Mouse (Mus musculus) intestine, embryonic 14.5 days (tissue): ENCODE results near the gene Gabpa. TPM values are rescaled to one million over a fixed set of nuclear protein-coding genes. Genes with fewer than 3 reads are reported as not detected.

ENCODE experiments used
- ATAC-seq: fragments of 200-750 bp; cut with Nextera tagmentation; replicated peaks from 2 replicates; pipeline ENCODE4 v1.8.0; 2017; ENCODE audit warnings: low read depth, moderate number of reproducible peaks, moderate TSS enrichment, moderate library complexity; ENCODE audit not compliant: low FRiP score, low TSS enrichment
- DNase-seq: peaks from one replicate; pipeline ENCODE4 v3.0.0-alpha.2; 2018; ENCODE audit warnings: low spot score
- H3K27ac ChIP-seq: fragments of 300-500 bp; sonication (generic); 2 replicates; pipeline ENCODE4 v1.5.1; 2014; ENCODE audit warnings: low read depth, mild to moderate bottlenecking, control low read depth
- H3K27me3 ChIP-seq: fragments of 300-500 bp; sonication (generic); replicated peaks from 2 replicates; pipeline ENCODE4 v1.6.1; 2014; ENCODE audit warnings: low read length, control low read depth; ENCODE audit not compliant: control insufficient read depth, insufficient read depth
- H3K36me3 ChIP-seq: fragments of 300-500 bp; sonication (generic); 2 replicates; pipeline ENCODE4 v1.6.1; 2014; ENCODE audit warnings: low read length, control low read depth; ENCODE audit not compliant: control insufficient read depth, insufficient read depth
- H3K4me1 ChIP-seq: fragments of 300-500 bp; sonication (generic); replicated peaks from 2 replicates; pipeline ENCODE4 v1.6.1; 2014; ENCODE audit warnings: low read length, control low read depth, mixed read lengths; ENCODE audit not compliant: control insufficient read depth, insufficient read depth
- H3K4me2 ChIP-seq: fragments of 300-500 bp; sonication (generic); 2 replicates; pipeline ENCODE4 v1.6.1; 2014; ENCODE audit warnings: low read length
- H3K4me3 ChIP-seq: fragments of 300-500 bp; sonication (generic); 2 replicates; pipeline ENCODE4 v1.5.1; 2014; ENCODE audit warnings: low read depth, low read length, control low read depth, mixed read lengths
- H3K9ac ChIP-seq: fragments of 300-500 bp; sonication (generic); 2 replicates; pipeline ENCODE4 v1.6.1; 2014; ENCODE audit warnings: mild to moderate bottlenecking, low read length
- H3K9me3 ChIP-seq: fragments of 300-500 bp; sonication (generic); 2 replicates; pipeline ENCODE4 v1.6.1; 2016; ENCODE audit warnings: low read length, control low read depth; ENCODE audit not compliant: control insufficient read depth
- WGBS: fragments of 180-500 bp; shearing (Covaris S2); extraction: QIAGEN DNeasy Blood & Tissue Kit; methylation state at CpG from one replicate; pipeline ENCODE4 v1.1.7; 2014; 5-methylcytosine and 5-hydroxymethylcytosine counted together
- polyA plus RNA-seq: library from polyadenylated mRNA; unstranded; fragments of >200 nt; fragmentation: Nextera tagmentation; extraction: Ambion mirVana; gene quantifications from 2 replicates; pipeline ENCODE4 v1.2.1, GENCODE M21; 2014

Gabpa gene
- polyA plus RNA-seq, 1 experiment from 2014 or later: 31.9 TPM

DNA sequence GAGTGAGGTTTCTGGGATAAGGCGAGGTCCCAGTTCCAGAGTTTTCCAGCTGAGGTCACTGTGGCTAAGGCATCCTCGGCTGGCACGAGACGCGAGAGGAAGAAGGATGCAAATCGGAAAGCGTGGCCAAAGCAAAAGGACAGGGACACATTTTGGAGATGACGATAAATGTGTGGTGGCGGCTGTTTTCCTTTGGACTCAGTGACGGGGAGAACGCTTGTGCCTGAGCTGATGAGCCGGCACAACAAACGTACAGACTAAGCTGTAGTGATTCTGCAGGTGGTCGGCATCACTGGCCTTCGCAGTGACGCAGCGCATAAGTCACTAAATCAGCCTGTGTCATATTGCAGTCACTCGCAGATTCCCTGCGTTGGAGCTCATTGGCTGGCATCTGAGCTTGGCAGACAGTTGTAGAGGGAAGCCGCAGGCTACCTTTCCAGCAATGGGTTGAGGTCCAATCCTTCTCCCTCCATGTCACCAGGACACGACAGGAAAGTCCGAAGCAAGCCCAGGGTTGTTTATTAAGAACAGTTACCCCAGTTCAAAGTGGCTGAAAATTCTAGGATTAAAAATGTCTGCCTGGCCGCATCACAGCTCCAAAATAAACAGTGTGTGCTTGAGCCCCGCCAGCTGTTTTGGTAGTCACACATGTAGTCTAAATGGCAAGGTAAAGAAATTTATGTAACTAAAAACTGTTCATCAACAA, 40.4 kb downstream of the Gabpa start:
- DNase-seq (peak; percentile 52), ATAC-seq (no peak)
- 55% methylated on average over 24 of the region's 24 CpGs for WGBS

DNA sequence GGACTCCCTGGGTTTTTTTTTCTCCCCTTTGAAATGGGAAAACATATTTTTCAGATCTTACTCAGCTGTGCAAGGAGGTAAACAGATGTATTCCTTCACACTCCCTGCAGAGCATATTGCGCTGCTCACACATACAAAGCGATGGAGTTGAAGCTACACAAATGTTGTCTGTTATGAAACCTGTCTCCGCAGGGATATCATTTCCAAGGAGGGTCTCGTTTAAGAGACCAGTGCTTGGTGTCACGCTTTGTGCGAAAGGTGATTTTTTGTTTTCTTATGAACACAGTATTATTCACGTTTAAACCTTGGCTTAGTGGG, 41.0 kb downstream of the Gabpa start:
- H3K4me3 ChIP-seq: peak overlapping the region; percentile 27; the same call in 1 of the 2 replicates
- peak overlapping the region; percentile 47 for H3K4me2 ChIP-seq

More for the DNA sequence above, 40.4 kb downstream of the Gabpa start:
- Histone ChIP-seq H3K9ac (0 out of 2 replicates have a peak overlapping the region, but pooled peaks have one; percentile 5), H3K4me3 (peak overlapping the region; percentile 27), H3K9me3 (no peaks in the 10 kb centered on the region), H3K4me1 (no peaks in the 10 kb centered on the region; the same call in 1 of the 2 replicates), H3K27ac (no peak overlapping the region), H3K4me2 (peak overlapping the region; percentile 47), H3K36me3 (no peaks in the 10 kb centered on the region), H3K27me3 (no peaks in the 10 kb centered on the region)

GRCm38 (mm10) chr16:84876082-84876481, 41.4 kb downstream of the Gabpa start:
- H3K9me3 ChIP-seq: no peaks in the 10 kb centered on the region

More for the DNA sequence above, 41.0 kb downstream of the Gabpa start:
- H3K27me3 ChIP-seq: no peaks in the 10 kb centered on the region
- no peaks in the 10 kb centered on the region; the same call in 1 of the 2 replicates for H3K4me1 ChIP-seq
- H3K27ac ChIP-seq: no peak overlapping the region
- no peak overlapping the region for H3K9ac ChIP-seq
- H3K36me3 ChIP-seq: no peaks in the 10 kb centered on the region
- WGBS: 58% methylated on average over 7 of the region's 7 CpGs
- no peak for DNase-seq
- no peak for ATAC-seq
- no peaks in the 10 kb centered on the region for H3K9me3 ChIP-seq

GRCm38 (mm10) chr16:84879146-84879545, 44.4 kb downstream of the Gabpa start:
- ATAC-seq (0 out of 2 replicates have a peak, but pooled peaks have one; percentile 45), DNase-seq (peak; percentile 86)
- Histone ChIP-seq H3K9ac (no peak overlapping the region), H3K36me3 (no peaks in the 10 kb centered on the region), H3K4me3 (no peak overlapping the region), H3K27me3 (no peaks in the 10 kb centered on the region), H3K4me1 (no peaks in the 10 kb centered on the region; the same call in 1 of the 2 replicates), H3K4me2 (no peak overlapping the region), H3K9me3 (no peaks in the 10 kb centered on the region), H3K27ac (no peak overlapping the region)
- WGBS: 22% methylated on average over 5 of the region's 5 CpGs

More at GRCm38 (mm10) chr16:84876082-84876481, 41.4 kb downstream of the Gabpa start:
- Histone ChIP-seq H3K36me3 (no peaks in the 10 kb centered on the region), H3K27ac (no peak overlapping the region), H3K4me1 (no peaks in the 10 kb centered on the region; the same call in 1 of the 2 replicates), H3K4me3 (no peak overlapping the region), H3K27me3 (no peaks in the 10 kb centered on the region), H3K9ac (no peak overlapping the region), H3K4me2 (peak overlapping the region; percentile 47; the same call in 1 of the 2 replicates)
- 51% methylated on average over 8 of the region's 8 CpGs for WGBS
- ATAC-seq: no peak
- no peak for DNase-seq

GRCm38 (mm10) chr16:84881168-84881567, 46.4 kb downstream of the Gabpa start:
- Histone ChIP-seq H3K27ac (no peak overlapping the region), H3K36me3 (no peaks in the 10 kb centered on the region), H3K9ac (no peak overlapping the region), H3K4me1 (no peaks in the 10 kb centered on the region; the same call in 1 of the 2 replicates), H3K4me3 (no peak overlapping the region), H3K27me3 (no peaks in the 10 kb centered on the region), H3K4me2 (no peak overlapping the region), H3K9me3 (no peaks in the 10 kb centered on the region)
- DNase-seq (no peak), ATAC-seq (no peak)
- WGBS: 88% methylated on average over 9 of the region's 9 CpGs

DNA sequence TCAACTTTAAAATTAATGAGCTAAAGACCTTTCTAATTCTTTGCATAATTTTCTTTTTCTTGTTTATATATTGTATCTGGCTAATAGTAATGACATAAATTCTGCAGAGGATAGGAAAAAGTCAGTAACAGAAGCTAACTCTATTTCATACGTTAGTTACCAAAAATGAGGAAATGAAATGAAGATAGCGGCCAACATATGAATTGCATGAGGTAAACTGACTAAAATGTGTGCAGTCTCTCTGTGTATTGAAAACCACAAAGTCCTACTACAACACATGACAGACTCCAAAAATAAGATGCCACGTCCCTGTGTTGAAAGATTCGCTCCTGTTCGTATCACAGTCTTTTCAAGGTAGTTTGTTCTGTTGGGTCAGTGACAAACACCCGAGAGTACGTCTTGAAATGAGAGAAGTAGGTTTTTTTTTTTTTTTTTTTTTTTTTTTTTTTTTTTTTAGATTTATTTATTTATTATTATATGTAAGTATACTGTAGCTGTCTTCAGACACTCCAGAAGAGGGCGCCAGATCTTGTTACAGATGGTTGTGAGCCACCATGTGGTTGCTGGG, 47.1 kb downstream of the Gabpa start:
- Histone ChIP-seq H3K4me1 (no peaks in the 10 kb centered on the region), H3K4me3 (no peak overlapping the region), H3K27ac (no peak overlapping the region), H3K27me3 (no peaks in the 10 kb centered on the region), H3K9ac (no peak overlapping the region), H3K9me3 (no peaks in the 10 kb centered on the region), H3K36me3 (no peaks in the 10 kb centered on the region), H3K4me2 (no peak overlapping the region)
- ATAC-seq (no peak), DNase-seq (no peak)
- WGBS: 93% methylated on average over 7 of the region's 8 CpGs

- Histone ChIP-seq H3K9ac (no peak overlapping the region), H3K4me2 (no peak overlapping the region), H3K27ac (no peak overlapping the region), H3K36me3 (no peaks in the 10 kb centered on the region), H3K4me3 (no peak overlapping the region), H3K9me3 (no peaks in the 10 kb centered on the region), H3K4me1 (no peaks in the 10 kb centered on the region), H3K27me3 (no peaks in the 10 kb centered on the region)
- WGBS: 75% methylated on average over 8 of the region's 8 CpGs
- DNase-seq (no peak), ATAC-seq (no peak)
Measured at GRCm38 (mm10) chr16:84884572-84884971, 49.8 kb downstream of the Gabpa start.

- Histone ChIP-seq H3K4me3 (no peak overlapping the region), H3K27ac (no peak overlapping the region), H3K27me3 (no peaks in the 10 kb centered on the region), H3K4me1 (peaks cover 3% of the 10 kb centered on the region; the same call in 1 of the 2 replicates), H3K36me3 (no peaks in the 10 kb centered on the region), H3K9me3 (no peaks in the 10 kb centered on the region), H3K4me2 (no peak overlapping the region), H3K9ac (no peak overlapping the region)
- DNase-seq (no peak), ATAC-seq (no peak)
- WGBS: 90% methylated on average over 4 of the region's 4 CpGs
Measured at GRCm38 (mm10) chr16:84902995-84903394, 68.3 kb downstream of the Gabpa start.
